Mouse (Mus musculus) liver, adult 2 months (tissue): ENCODE data around the gene Rbms1.

Experiments used
- CTCF ChIP-seq: fragments of 200-500 bp; IDR thresholded peaks from 2 replicates; pipeline ENCODE4 v1.5.1; 2011; ENCODE audit warnings: low read depth, low read length, control low read depth
- POLR2A ChIP-seq: fragments of 200-500 bp; IDR thresholded peaks from 2 replicates; pipeline ENCODE4 v1.6.1; 2011; ENCODE audit warnings: low read length, control low read depth; ENCODE audit not compliant: insufficient read depth; ENCODE audit errors: extremely low read depth

GRCm38 (mm10) chr2:60855006-60855405, 108.0 kb downstream of the Rbms1 start:
- TF ChIP-seq POLR2A (no peak), CTCF (no peak)
